Mouse (Mus musculus): ENCODE measurements around the gene Olfr961.

The Olfr961 gene

DNA sequence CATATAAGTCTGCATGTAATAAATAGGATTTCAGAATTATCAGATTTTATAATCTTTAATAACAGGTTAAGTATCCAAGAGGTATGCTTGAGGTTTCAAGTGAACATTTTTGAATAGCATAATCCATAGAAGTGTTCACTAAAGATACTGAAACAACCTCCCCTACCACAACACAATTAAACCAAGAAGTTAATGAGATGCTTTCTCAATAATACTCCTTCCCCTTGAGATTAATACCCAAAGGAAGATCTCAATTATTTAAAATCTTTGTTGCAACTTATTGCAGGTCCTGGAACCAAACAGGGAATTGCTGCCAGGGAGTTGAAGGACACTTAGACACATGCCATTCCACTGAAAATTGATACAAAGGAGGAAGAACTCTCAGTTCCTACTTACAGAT lies at the start of gene Olfr961:
TSS of gene Olfr961 (plus strand) at position 301 of the 400 bp plus-strand sequence.
- no peak for DNase-seq

DNA sequence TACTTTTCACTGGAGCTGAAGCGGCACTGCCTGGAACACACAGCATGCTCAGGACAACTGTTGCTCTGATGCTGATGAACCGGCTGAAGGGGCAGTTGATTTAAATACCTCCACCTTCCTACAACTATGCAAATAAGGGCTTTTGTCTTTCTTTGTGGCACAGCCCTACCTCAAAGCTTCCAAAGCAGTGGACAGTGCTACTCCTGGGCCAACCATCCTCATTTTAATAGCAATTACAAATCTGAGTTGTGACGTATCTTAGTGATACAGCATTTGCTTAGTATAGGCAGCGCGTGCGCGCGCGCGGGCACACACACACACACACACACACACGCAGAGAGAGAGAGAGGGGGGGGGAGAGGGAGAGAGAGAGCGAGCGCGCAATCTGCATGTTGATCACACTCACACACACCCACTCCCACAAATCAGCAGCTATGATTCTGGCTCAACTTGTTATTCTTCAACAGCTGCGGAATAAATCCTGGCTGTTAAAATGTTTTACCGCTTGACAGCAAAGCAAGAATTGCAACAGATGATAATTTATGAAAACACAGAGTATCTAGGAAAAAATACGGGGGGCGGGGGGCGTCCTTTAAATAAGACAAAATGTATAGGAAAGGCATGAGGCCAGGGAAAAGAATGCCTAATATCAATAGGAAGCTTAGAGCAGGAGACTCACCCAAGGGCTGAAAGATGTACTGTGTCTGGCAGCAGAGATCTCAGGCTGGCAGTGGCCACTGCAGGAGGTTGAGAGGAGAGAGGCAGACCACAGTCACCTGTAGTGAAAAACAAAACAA lies 42.2 kb upstream of the Olfr961 start:
- no peak for DNase-seq

- no peak for DNase-seq
Observed at GRCm38 (mm10) chr9:39603333-39603845, 41.5 kb upstream of the Olfr961 start.

DNA sequence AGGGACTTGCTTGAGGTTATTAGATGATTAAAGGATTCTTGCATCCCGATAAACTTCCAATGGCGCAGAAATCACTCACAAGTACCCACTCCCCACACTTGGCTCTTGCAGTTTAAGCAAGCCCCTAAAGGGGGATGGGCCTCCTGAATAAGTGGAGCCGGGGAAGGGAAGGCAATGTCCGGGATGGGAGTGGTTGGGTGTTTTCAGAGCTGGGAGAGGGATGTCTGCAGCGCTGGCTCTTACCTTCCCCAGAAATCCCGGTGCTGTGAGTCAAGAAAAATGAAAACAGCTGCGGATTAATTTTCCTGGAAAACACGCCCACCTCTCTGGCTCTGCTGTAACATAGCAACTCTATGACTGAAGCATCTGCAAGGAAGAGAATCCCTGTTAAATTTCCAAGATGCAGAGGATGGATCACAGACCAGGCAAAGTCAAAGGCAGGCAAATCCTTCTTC lies 40.9 kb upstream of the Olfr961 start, which contains the start of gene AW551984:
TSS of gene AW551984 (minus strand) at position 405 of the 455 bp plus-strand sequence.
- no peak for DNase-seq

- no peak for DNase-seq
Observed at GRCm38 (mm10) chr9:39608497-39608896, 36.4 kb upstream of the Olfr961 start.

GRCm38 (mm10) chr9:39610355-39610754 lies 34.5 kb upstream of the Olfr961 start, which contains the start of gene Olfr148:
Olfr148 (plus strand) TSS chr9:39610655.
- no peak for DNase-seq

GRCm38 (mm10) chr9:39611953-39612352 lies 32.9 kb upstream of the Olfr961 start:
- no peak for DNase-seq

DNA sequence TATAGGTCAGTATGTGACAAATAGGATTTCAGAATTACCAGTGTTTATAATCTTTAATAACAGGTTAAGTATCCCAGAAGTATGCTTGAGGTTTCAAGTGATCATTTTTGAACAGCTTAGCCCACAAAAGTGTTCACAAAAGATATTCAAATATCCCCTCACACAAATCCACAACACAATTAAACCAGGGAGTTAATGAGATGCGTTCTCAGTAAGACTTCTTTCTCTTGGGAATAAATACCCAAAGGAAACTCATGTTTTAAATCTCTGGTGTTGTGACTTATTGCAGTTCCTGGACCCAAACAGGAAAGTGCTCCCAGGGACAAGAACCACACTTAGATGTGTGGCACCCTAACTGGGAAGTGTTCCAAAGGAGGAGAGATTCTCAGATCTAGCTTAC lies 23.8 kb upstream of the Olfr961 start, which contains the start of gene Olfr960:
TSS of gene Olfr960 (plus strand) at position 301 of the 400 bp plus-strand sequence.
- DNase-seq = no peak

DNA sequence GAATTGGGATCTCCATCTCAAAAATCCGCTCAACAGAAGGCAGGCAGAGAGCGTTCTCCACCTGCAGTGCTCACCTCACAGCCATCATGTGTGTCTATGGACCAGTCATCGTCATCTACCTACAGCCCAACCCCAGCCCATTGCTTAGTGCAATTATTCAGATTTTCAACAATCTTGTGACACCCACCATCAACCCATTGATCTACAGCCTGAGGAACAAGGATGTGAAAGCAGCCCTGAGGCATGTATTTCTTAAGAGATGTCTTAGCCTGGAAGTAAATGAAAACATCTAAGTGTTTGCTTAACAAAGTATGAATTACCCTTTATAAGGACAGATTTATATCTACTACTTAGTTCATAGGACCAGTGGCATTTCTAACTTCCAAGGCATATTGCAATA lies 21.1 kb upstream of the Olfr961 start:
- DNase-seq = no peak

- peak; percentile 44 for DNase-seq
Observed at GRCm38 (mm10) chr9:39624711-39625110, 20.2 kb upstream of the Olfr961 start.

DNA sequence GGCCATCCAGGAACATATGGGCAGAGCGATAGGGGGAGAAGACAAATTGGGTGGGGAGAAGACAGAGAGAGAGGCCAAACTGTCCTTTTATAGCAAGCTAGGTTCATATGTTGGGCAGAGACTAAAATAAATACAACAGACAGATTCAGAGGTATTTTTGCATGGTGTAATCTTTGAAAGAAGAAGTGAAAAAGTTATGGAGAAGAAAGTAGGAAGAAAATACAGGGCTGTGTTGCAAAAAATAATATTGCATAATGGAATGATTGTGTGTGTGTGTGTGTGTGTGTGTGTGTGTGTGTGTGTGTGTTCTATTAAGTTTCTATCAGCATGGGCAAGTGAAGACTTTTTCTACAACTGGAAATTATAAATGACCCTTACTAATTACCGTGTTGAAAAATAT lies 15.8 kb upstream of the Olfr961 start:
- no peak for DNase-seq

DNA sequence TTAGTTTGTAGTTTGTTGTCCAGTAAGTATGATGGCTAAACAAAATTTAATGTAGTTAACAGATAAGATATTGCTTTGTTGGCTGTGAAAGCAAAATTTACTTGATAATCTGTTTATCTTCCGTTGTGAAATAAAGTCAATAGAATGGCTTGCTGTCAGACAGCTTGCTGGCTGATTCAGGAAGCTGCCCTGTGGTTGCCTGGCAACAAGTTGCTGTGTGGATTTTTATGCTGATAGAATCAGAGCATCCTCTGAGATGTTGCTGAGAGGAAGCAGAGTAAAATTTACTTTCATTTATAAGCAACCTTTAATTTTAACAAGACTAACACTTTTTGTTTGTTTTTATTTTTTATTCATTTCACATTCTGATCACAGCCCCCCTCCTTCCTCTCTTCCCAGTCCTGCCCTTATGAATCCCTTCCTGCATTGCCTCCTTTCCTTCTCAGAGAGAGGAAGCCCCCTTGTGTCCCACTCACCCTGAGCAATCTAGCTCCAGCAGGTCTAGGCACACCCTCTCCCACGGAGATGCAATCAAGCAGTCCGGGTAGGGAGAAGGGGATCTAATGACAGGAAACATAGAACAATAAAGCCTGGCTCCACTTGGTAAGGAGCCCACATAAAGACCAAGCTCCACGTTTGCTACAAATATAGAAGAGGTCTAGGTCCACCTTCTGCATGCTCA lies 10.8 kb upstream of the Olfr961 start:
- DNase-seq = peak; percentile 52

- DNase-seq = no peak
Observed at GRCm38 (mm10) chr9:39647382-39647781, 2.5 kb downstream of the Olfr961 start.

DNA sequence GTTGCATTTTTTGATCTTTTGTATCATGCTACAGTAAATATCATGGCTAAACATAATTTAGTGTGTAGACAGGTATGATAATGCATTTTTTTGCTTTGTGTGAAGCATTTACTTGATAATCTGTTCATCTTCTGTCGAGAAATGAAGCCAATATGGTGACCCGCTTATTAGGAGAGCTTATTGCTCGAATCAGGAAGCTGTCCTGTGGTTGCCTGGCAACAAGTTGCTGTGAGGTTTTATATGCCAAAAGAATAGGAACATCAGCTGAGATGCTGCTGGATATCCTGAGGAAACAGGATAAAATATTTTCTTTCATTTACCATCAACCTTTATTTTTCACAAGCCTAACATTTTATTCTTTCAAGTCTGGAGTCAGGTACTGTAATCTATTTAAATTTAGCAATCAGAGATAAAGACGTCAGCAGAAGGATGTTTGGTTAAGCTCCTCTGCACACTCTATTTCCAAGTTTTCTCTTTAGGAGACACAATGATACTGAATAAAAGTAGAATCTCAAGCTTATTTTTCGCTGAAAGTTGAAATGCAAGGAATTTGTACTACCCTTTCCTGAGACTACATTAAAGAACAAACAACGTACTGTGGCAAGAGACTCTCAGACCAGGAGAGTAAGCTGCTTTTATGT lies 10.0 kb downstream of the Olfr961 start:
- no peak for DNase-seq

GRCm38 (mm10) chr9:39666905-39667304 lies 22.0 kb downstream of the Olfr961 start, which contains the start of gene Olfr963:
Olfr963 (plus strand) TSS chr9:39667205.
- DNase-seq = no peak

DNA sequence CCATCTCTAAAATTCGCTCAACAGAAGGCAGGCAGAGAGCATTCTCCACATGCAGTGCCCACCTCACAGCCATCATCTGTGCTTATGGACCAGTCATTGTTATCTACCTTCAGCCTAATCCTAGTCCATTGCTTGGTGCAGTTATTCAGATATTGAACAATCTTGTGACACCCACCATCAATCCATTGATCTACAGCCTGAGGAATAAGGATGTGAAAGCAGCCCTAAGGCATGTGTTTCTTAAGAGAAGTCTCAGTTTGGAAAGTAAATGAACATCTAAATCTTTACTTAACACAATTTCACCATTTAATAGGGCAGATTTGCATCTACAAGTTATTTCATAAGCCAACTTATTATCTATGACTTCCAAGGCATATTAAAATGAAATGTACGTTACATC lies 24.8 kb downstream of the Olfr961 start:
- no peak for DNase-seq

DNA sequence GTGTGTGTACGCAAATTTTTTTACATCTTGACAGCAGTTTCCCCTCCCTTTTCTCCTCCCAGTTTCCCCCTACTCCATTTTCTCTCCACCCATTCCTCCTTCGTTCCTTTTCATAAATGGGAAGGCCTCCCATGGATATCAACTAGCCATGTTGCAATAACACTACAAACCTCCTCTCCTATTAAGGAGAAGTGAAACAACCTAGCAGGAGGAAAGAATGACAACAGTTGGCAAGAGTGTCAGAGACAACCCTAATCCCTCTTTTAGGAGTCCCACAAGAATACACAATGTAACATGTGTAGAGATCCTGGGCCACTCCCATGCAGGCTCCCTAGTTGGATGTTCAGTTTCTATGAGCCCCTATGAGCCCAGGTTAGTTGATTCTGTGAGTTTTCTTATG lies 29.9 kb downstream of the Olfr961 start:
- no peak for DNase-seq

GRCm38 (mm10) chr9:39678557-39678956 lies 33.7 kb downstream of the Olfr961 start:
- DNase-seq = no peak

GRCm38 (mm10) chr9:39679280-39679679 lies 34.4 kb downstream of the Olfr961 start:
- DNase-seq = no peak
